Mouse (Mus musculus): Measurements from ENCODE around the gene Atp23. TPM values are rescaled to one million over a fixed set of nuclear protein-coding genes. Genes with fewer than 3 reads are reported as not detected.

Gene Atp23
- polyA plus RNA-seq, 1 experiment from 2014 or later = 17.2 TPM

- H3K27ac ChIP-seq (ENCODE audit: low read depth, low read length) = no peak overlapping the region
These were observed 7.1 kb downstream of the Atp23 start for GRCm38 (mm10) chr10:126894061-126894460.

GRCm38 (mm10) chr10:126893145-126893544 lies 8.0 kb downstream of the Atp23 start:
- no peaks in the 10 kb centered on the region for H3K4me1 ChIP-seq (ENCODE audit: control insufficient read depth, insufficient read depth, low read depth, low read length)
- no peak overlapping the region for H3K4me3 ChIP-seq (ENCODE audit: low read length)
- WGBS = 98% methylated on average over 7 of the region's 7 CpGs
- H3K36me3 ChIP-seq (ENCODE audit: control insufficient read depth, insufficient read depth, low read length) = peaks cover 35% of the 10 kb centered on the region
- no peaks in the 10 kb centered on the region for H3K27me3 ChIP-seq (replicated peaks; ENCODE audit: control insufficient read depth, insufficient read depth, low read length)
- H3K27ac ChIP-seq (ENCODE audit: low read depth, low read length) = no peak overlapping the region
- no peak overlapping the region for H3K9ac ChIP-seq (ENCODE audit: low read depth, low read length)
- H3K4me2 ChIP-seq (ENCODE audit: low read length) = no peak overlapping the region
- ATAC-seq = no peak
- H3K9me3 ChIP-seq (ENCODE audit: control insufficient read depth, low read length) = peaks cover 2% of the 10 kb centered on the region; the same call in 1 of the 2 replicates

More at GRCm38 (mm10) chr10:126894061-126894460, 7.1 kb downstream of the Atp23 start:
- no peak overlapping the region for H3K9ac ChIP-seq (ENCODE audit: low read depth, low read length)
- no peaks in the 10 kb centered on the region for H3K9me3 ChIP-seq (ENCODE audit: control insufficient read depth, low read length)
- H3K4me3 ChIP-seq (ENCODE audit: low read length) = no peak overlapping the region
- peaks cover 31% of the 10 kb centered on the region for H3K36me3 ChIP-seq (ENCODE audit: control insufficient read depth, insufficient read depth, low read length)
- ATAC-seq = no peak
- H3K4me1 ChIP-seq (ENCODE audit: control insufficient read depth, insufficient read depth, low read depth, low read length) = no peaks in the 10 kb centered on the region
- WGBS = 93% methylated on average over 15 of the region's 15 CpGs
- no peaks in the 10 kb centered on the region for H3K27me3 ChIP-seq (replicated peaks; ENCODE audit: control insufficient read depth, insufficient read depth, low read length)
- no peak overlapping the region for H3K4me2 ChIP-seq (ENCODE audit: low read length)

GRCm38 (mm10) chr10:126873755-126874154 lies 27.4 kb downstream of the Atp23 start:
- no peaks in the 10 kb centered on the region for H3K4me1 ChIP-seq (ENCODE audit: control insufficient read depth, insufficient read depth, low read depth, low read length)
- no peak overlapping the region for H3K27ac ChIP-seq (ENCODE audit: low read depth, low read length)
- no peak overlapping the region for H3K4me2 ChIP-seq (ENCODE audit: low read length)
- no peaks in the 10 kb centered on the region for H3K36me3 ChIP-seq (ENCODE audit: control insufficient read depth, insufficient read depth, low read length)
- no peaks in the 10 kb centered on the region; the same call in 1 of the 2 replicates for H3K9me3 ChIP-seq (ENCODE audit: control insufficient read depth, low read length)
- H3K9ac ChIP-seq (ENCODE audit: low read depth, low read length) = no peak overlapping the region
- no peak overlapping the region for H3K4me3 ChIP-seq (ENCODE audit: low read length)
- no peak for ATAC-seq
- WGBS = 83% methylated on average over 3 of the region's 3 CpGs
- H3K27me3 ChIP-seq (replicated peaks; ENCODE audit: control insufficient read depth, insufficient read depth, low read length) = no peaks in the 10 kb centered on the region

GRCm38 (mm10) chr10:126872256-126872655 lies 28.9 kb downstream of the Atp23 start:
- H3K4me3 ChIP-seq (ENCODE audit: low read length) = no peak overlapping the region
- 65% methylated on average over 5 of the region's 5 CpGs for WGBS
- H3K27ac ChIP-seq (ENCODE audit: low read depth, low read length) = no peak overlapping the region
- no peaks in the 10 kb centered on the region; the same call in 1 of the 2 replicates for H3K9me3 ChIP-seq (ENCODE audit: control insufficient read depth, low read length)
- ATAC-seq = no peak
- H3K9ac ChIP-seq (ENCODE audit: low read depth, low read length) = no peak overlapping the region
- H3K27me3 ChIP-seq (replicated peaks; ENCODE audit: control insufficient read depth, insufficient read depth, low read length) = no peaks in the 10 kb centered on the region
- no peak overlapping the region for H3K4me2 ChIP-seq (ENCODE audit: low read length)
- H3K4me1 ChIP-seq (ENCODE audit: control insufficient read depth, insufficient read depth, low read depth, low read length) = no peaks in the 10 kb centered on the region
- no peaks in the 10 kb centered on the region for H3K36me3 ChIP-seq (ENCODE audit: control insufficient read depth, insufficient read depth, low read length)

- Histone ChIP-seq H3K27ac (ENCODE audit: low read depth, low read length) (no peak overlapping the region), H3K27me3 (replicated peaks; ENCODE audit: control insufficient read depth, insufficient read depth, low read length) (no peaks in the 10 kb centered on the region), H3K36me3 (ENCODE audit: control insufficient read depth, insufficient read depth, low read length) (no peaks in the 10 kb centered on the region), H3K4me2 (ENCODE audit: low read length) (peak overlapping the region; percentile 36), H3K4me3 (ENCODE audit: low read length) (0 out of 2 replicates have a peak overlapping the region, but pooled peaks have one; percentile 10), H3K9me3 (ENCODE audit: control insufficient read depth, low read length) (no peaks in the 10 kb centered on the region), H3K4me1 (ENCODE audit: control insufficient read depth, insufficient read depth, low read depth, low read length) (no peaks in the 10 kb centered on the region), H3K9ac (ENCODE audit: low read depth, low read length) (no peak overlapping the region)
- WGBS = 21% methylated on average over 23 of the region's 23 CpGs
- ATAC-seq = peak; percentile 86
These were observed 31.5 kb downstream of the Atp23 start for GRCm38 (mm10) chr10:126869372-126870318.

- Histone ChIP-seq H3K9me3 (ENCODE audit: control insufficient read depth, low read length) (no peaks in the 10 kb centered on the region), H3K4me3 (ENCODE audit: low read length) (no peak overlapping the region), H3K4me1 (ENCODE audit: control insufficient read depth, insufficient read depth, low read depth, low read length) (no peaks in the 10 kb centered on the region), H3K36me3 (ENCODE audit: control insufficient read depth, insufficient read depth, low read length) (no peaks in the 10 kb centered on the region), H3K9ac (ENCODE audit: low read depth, low read length) (no peak overlapping the region), H3K27me3 (replicated peaks; ENCODE audit: control insufficient read depth, insufficient read depth, low read length) (no peaks in the 10 kb centered on the region), H3K4me2 (ENCODE audit: low read length) (no peak overlapping the region), H3K27ac (ENCODE audit: low read depth, low read length) (no peak overlapping the region)
- no peak for ATAC-seq
- 92% methylated on average over 8 of the region's 8 CpGs for WGBS
These were observed 35.9 kb downstream of the Atp23 start for GRCm38 (mm10) chr10:126865284-126865683.

GRCm38 (mm10) chr10:126862193-126862592 lies 39.0 kb downstream of the Atp23 start:
- H3K4me2 ChIP-seq (ENCODE audit: low read length) = 0 out of 2 replicates have a peak overlapping the region, but pooled peaks have one; percentile 9
- 64% methylated on average over 12 of the region's 12 CpGs for WGBS
- no peaks in the 10 kb centered on the region for H3K36me3 ChIP-seq (ENCODE audit: control insufficient read depth, insufficient read depth, low read length)
- no peaks in the 10 kb centered on the region for H3K9me3 ChIP-seq (ENCODE audit: control insufficient read depth, low read length)
- H3K4me1 ChIP-seq (ENCODE audit: control insufficient read depth, insufficient read depth, low read depth, low read length) = no peaks in the 10 kb centered on the region
- no peak for ATAC-seq
- H3K27ac ChIP-seq (ENCODE audit: low read depth, low read length) = no peak overlapping the region
- H3K4me3 ChIP-seq (ENCODE audit: low read length) = no peak overlapping the region
- H3K9ac ChIP-seq (ENCODE audit: low read depth, low read length) = no peak overlapping the region
- H3K27me3 ChIP-seq (replicated peaks; ENCODE audit: control insufficient read depth, insufficient read depth, low read length) = no peaks in the 10 kb centered on the region

- no peak overlapping the region for H3K9ac ChIP-seq (ENCODE audit: low read depth, low read length)
These were observed 47.9 kb downstream of the Atp23 start for GRCm38 (mm10) chr10:126853286-126853685.

GRCm38 (mm10) chr10:126845309-126845911 lies 55.7 kb downstream of the Atp23 start:
- peaks cover 14% of the 10 kb centered on the region for H3K4me1 ChIP-seq (ENCODE audit: control insufficient read depth, insufficient read depth, low read depth, low read length)
- H3K27ac ChIP-seq (ENCODE audit: low read depth, low read length) = peak overlapping the region; percentile 71
- ATAC-seq = peak; percentile 88
- 15% methylated on average over 10 of the region's 10 CpGs for WGBS
- peak overlapping the region; percentile 17; the same call in 1 of the 2 replicates for H3K9ac ChIP-seq (ENCODE audit: low read depth, low read length)
- no peaks in the 10 kb centered on the region for H3K9me3 ChIP-seq (ENCODE audit: control insufficient read depth, low read length)
- peak overlapping the region; percentile 44 for H3K4me2 ChIP-seq (ENCODE audit: low read length)
- H3K36me3 ChIP-seq (ENCODE audit: control insufficient read depth, insufficient read depth, low read length) = no peaks in the 10 kb centered on the region
- no peaks in the 10 kb centered on the region for H3K27me3 ChIP-seq (replicated peaks; ENCODE audit: control insufficient read depth, insufficient read depth, low read length)
- peak overlapping the region; percentile 8; the same call in 1 of the 2 replicates for H3K4me3 ChIP-seq (ENCODE audit: low read length)

More at GRCm38 (mm10) chr10:126853286-126853685, 47.9 kb downstream of the Atp23 start:
- Histone ChIP-seq H3K9me3 (ENCODE audit: control insufficient read depth, low read length) (no peaks in the 10 kb centered on the region), H3K36me3 (ENCODE audit: control insufficient read depth, insufficient read depth, low read length) (no peaks in the 10 kb centered on the region), H3K4me1 (ENCODE audit: control insufficient read depth, insufficient read depth, low read depth, low read length) (no peaks in the 10 kb centered on the region), H3K4me2 (ENCODE audit: low read length) (no peak overlapping the region), H3K27ac (ENCODE audit: low read depth, low read length) (no peak overlapping the region), H3K27me3 (replicated peaks; ENCODE audit: control insufficient read depth, insufficient read depth, low read length) (no peaks in the 10 kb centered on the region), H3K4me3 (ENCODE audit: low read length) (no peak overlapping the region)
- ATAC-seq = no peak
- WGBS = 83% methylated on average over 10 of the region's 10 CpGs
